Mouse (Mus musculus): Measurements from ENCODE around the gene Zfp575.

GRCm38 (mm10) chr7:24610144-24610878 is 22.9 kb upstream of the Zfp575 start, which contains the start of gene Phldb3:
- no peak for TF ChIP-seq POLR2A (IDR thresholded peaks at IDR 0.05; ENCODE audit: borderline replicate concordance, extremely low read depth, low read depth, low read length)
- TF ChIP-seq CTCF (IDR thresholded peaks at IDR 0.05; ENCODE audit: insufficient read depth, low read length): no peak

Measured in lung, adult 2 months (tissue).